Mouse (Mus musculus) embryonic facial prominence, embryonic 15.5 days (tissue): Measurements from ENCODE around the gene Dhrs7c. TPM values are rescaled to one million over a fixed set of nuclear protein-coding genes. Genes with fewer than 3 reads are reported as not detected.

ENCODE experiments used
- ATAC-seq: fragments of 200-750 bp; cut with Nextera tagmentation; 2 replicates; pipeline ENCODE4 v1.8.0; 2017; ENCODE audit warnings: low read depth, moderate TSS enrichment; ENCODE audit not compliant: insufficient number of reproducible peaks, low FRiP score, low TSS enrichment
- H3K27ac ChIP-seq: fragments of 300-500 bp; sonication (generic); replicated peaks from 2 replicates; pipeline ENCODE4 v1.5.1; 2015; ENCODE audit warnings: mild to moderate bottlenecking, inconsistent platforms
- H3K27me3 ChIP-seq: fragments of 300-500 bp; sonication (generic); 2 replicates; pipeline ENCODE4 v1.6.1; 2015; ENCODE audit warnings: inconsistent platforms
- H3K36me3 ChIP-seq: fragments of 300-500 bp; sonication (generic); 2 replicates; pipeline ENCODE4 v1.6.1; 2015; ENCODE audit warnings: mild to moderate bottlenecking, inconsistent platforms
- H3K4me1 ChIP-seq: fragments of 300-500 bp; sonication (generic); 2 replicates; pipeline ENCODE4 v1.6.1; 2015; ENCODE audit warnings: inconsistent platforms
- H3K4me2 ChIP-seq: fragments of 300-500 bp; sonication (generic); replicated peaks from 2 replicates; pipeline ENCODE4 v1.6.1; 2015; ENCODE audit warnings: mild to moderate bottlenecking, inconsistent platforms
- H3K4me3 ChIP-seq: fragments of 300-500 bp; sonication (generic); replicated peaks from 2 replicates; pipeline ENCODE4 v1.5.1; 2015; ENCODE audit warnings: mild to moderate bottlenecking, inconsistent platforms
- H3K9ac ChIP-seq: fragments of 300-500 bp; sonication (generic); 2 replicates; pipeline ENCODE4 v1.6.1; 2015; ENCODE audit warnings: inconsistent platforms
- H3K9me3 ChIP-seq: fragments of 300-500 bp; sonication (generic); replicated peaks from 2 replicates; pipeline ENCODE4 v1.6.1; 2016; ENCODE audit warnings: inconsistent platforms
- WGBS: fragments of 180-500 bp; shearing (Covaris S2); methylation state at CpG from one replicate; pipeline ENCODE4 v1.1.7; 2015; 5-methylcytosine and 5-hydroxymethylcytosine counted together
- polyA plus RNA-seq: library from polyadenylated mRNA; unstranded; fragments of >200 nt; fragmentation: Nextera tagmentation; extraction: Ambion mirVana; gene quantifications from 2 replicates; pipeline ENCODE4 v1.2.1, GENCODE M21; 2015

Gene Dhrs7c
- polyA plus RNA-seq = 8.5 and 9.2 TPM in 2 replicates

GRCm38 (mm10) chr11:67797931-67798330, at the start of gene Dhrs7c:
TSS of gene Dhrs7c (plus strand) at chr11:67798187.
- no peak for ATAC-seq
- 0 out of 2 replicates have a peak within 1 kb of the TSS, but pooled peaks have one; percentile 8 for H3K4me3 ChIP-seq
- H3K4me2 ChIP-seq = no peak within 1 kb of the TSS
- H3K9ac ChIP-seq = no peak within 1 kb of the TSS
- 58% methylated on average over 7 of the region's 7 CpGs for WGBS
- peaks cover 9% of the 10 kb centered on the region; the same call in 1 of the 2 replicates for H3K4me1 ChIP-seq
- no peaks in the 10 kb centered on the region for H3K9me3 ChIP-seq
- H3K27me3 ChIP-seq = no peaks in the 10 kb centered on the region
- no peak within 1 kb of the TSS for H3K27ac ChIP-seq
- H3K36me3 ChIP-seq = no peaks in the 10 kb centered on the region

DNA sequence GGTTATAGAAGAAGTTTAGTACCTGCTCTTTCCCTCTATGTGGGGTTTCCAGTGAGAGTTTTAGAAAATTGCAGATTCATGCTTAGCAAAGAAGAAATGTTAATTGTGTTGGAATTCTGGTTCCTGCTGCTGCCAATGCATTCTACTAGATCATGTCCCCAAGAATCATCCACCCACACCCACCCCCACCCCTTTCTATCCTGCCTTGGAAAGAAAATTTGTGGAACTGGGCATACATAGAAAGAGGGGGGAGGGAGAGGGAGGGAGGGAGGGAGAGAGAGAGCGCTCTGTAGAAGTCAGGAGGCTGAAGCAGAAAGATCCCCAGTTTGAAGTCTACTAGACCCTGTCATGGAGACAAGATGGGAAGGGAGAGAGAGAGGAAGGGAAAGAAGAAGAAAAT, 41.7 kb upstream of the Dhrs7c start:
- WGBS = 93% methylated on average over 1 of the region's 1 CpGs
- Histone ChIP-seq H3K27me3 (no peaks in the 10 kb centered on the region), H3K4me2 (no peak overlapping the region), H3K4me1 (no peaks in the 10 kb centered on the region), H3K9me3 (no peaks in the 10 kb centered on the region), H3K27ac (no peak overlapping the region), H3K36me3 (no peaks in the 10 kb centered on the region), H3K9ac (no peak overlapping the region), H3K4me3 (no peak overlapping the region)
- ATAC-seq = no peak

GRCm38 (mm10) chr11:67757373-67758167, 40.4 kb upstream of the Dhrs7c start:
- H3K36me3 ChIP-seq = no peaks in the 10 kb centered on the region
- no peak overlapping the region for H3K27ac ChIP-seq
- H3K4me2 ChIP-seq = no peak overlapping the region
- H3K9ac ChIP-seq = no peak overlapping the region
- H3K27me3 ChIP-seq = no peaks in the 10 kb centered on the region
- no peaks in the 10 kb centered on the region for H3K4me1 ChIP-seq
- 65% methylated on average over 15 of the region's 15 CpGs for WGBS
- H3K9me3 ChIP-seq = no peaks in the 10 kb centered on the region
- no peak for ATAC-seq
- no peak overlapping the region for H3K4me3 ChIP-seq

- Histone ChIP-seq H3K27ac (no peak within 1 kb of the TSS), H3K9ac (no peak within 1 kb of the TSS), H3K4me1 (no peaks in the 10 kb centered on the region), H3K4me2 (no peak within 1 kb of the TSS), H3K9me3 (no peaks in the 10 kb centered on the region), H3K4me3 (no peak within 1 kb of the TSS), H3K27me3 (no peaks in the 10 kb centered on the region), H3K36me3 (no peaks in the 10 kb centered on the region)
- no peak for ATAC-seq
- WGBS = 74% methylated on average over 14 of the region's 14 CpGs
Observed at GRCm38 (mm10) chr11:67771053-67771452, 26.9 kb upstream of the Dhrs7c start, which contains the start of gene Glp2r. TSS of gene Glp2r (minus strand) at chr11:67771153.

- H3K4me3 ChIP-seq = no peak overlapping the region
- 91% methylated on average over 2 of the region's 2 CpGs for WGBS
- ATAC-seq = no peak
- no peaks in the 10 kb centered on the region for H3K9me3 ChIP-seq
- H3K4me1 ChIP-seq = no peaks in the 10 kb centered on the region
- H3K9ac ChIP-seq = no peak overlapping the region
- no peaks in the 10 kb centered on the region for H3K27me3 ChIP-seq
- no peak overlapping the region for H3K4me2 ChIP-seq
- no peaks in the 10 kb centered on the region for H3K36me3 ChIP-seq
- no peak overlapping the region for H3K27ac ChIP-seq
Observed at GRCm38 (mm10) chr11:67771691-67772090, 26.3 kb upstream of the Dhrs7c start.

- Histone ChIP-seq H3K4me1 (no peaks in the 10 kb centered on the region), H3K27me3 (no peaks in the 10 kb centered on the region), H3K4me2 (no peak overlapping the region), H3K9me3 (no peaks in the 10 kb centered on the region), H3K9ac (no peak overlapping the region), H3K36me3 (no peaks in the 10 kb centered on the region), H3K27ac (no peak overlapping the region), H3K4me3 (no peak overlapping the region)
- 29% methylated on average over 8 of the region's 8 CpGs for WGBS
- ATAC-seq = no peak
Observed at GRCm38 (mm10) chr11:67772577-67772976, 25.4 kb upstream of the Dhrs7c start.

GRCm38 (mm10) chr11:67774379-67774778, 23.6 kb upstream of the Dhrs7c start, which contains the start of gene Gsg1l2:
TSS of gene Gsg1l2 (plus strand) at chr11:67774608.
- Histone ChIP-seq H3K27ac (no peak within 1 kb of the TSS), H3K27me3 (no peaks in the 10 kb centered on the region), H3K9me3 (no peaks in the 10 kb centered on the region), H3K36me3 (no peaks in the 10 kb centered on the region), H3K4me1 (no peaks in the 10 kb centered on the region), H3K4me3 (no peak within 1 kb of the TSS), H3K4me2 (no peak within 1 kb of the TSS), H3K9ac (no peak within 1 kb of the TSS)
- WGBS = 82% methylated on average over 12 of the region's 12 CpGs
- ATAC-seq = no peak

DNA sequence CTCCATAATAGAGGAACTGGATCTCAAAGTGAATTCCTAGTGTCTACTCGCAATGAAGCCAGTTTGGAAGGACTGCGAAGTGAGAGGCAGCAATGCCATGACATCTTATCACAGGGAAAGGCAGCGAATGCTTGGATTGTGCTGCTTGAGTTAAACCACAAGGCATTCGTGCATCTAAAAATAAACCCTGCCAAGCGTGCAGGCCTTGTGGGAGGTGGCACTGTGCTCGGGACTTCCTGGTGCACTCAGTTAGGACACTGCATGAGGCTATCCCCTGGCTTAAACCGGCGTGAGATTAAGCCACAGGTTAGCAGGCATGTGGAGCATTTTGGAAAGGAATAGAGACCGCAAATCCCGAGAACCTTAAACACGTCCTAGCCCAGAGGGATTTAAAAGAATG, 7.8 kb upstream of the Dhrs7c start:
- H3K4me3 ChIP-seq = no peak overlapping the region
- H3K9ac ChIP-seq = no peak overlapping the region
- no peaks in the 10 kb centered on the region for H3K36me3 ChIP-seq
- WGBS = 63% methylated on average over 11 of the region's 11 CpGs
- ATAC-seq = no peak
- no peaks in the 10 kb centered on the region for H3K9me3 ChIP-seq
- H3K4me1 ChIP-seq = no peaks in the 10 kb centered on the region
- H3K27me3 ChIP-seq = no peaks in the 10 kb centered on the region
- no peak overlapping the region for H3K27ac ChIP-seq
- H3K4me2 ChIP-seq = no peak overlapping the region

GRCm38 (mm10) chr11:67800130-67800723, 2.2 kb downstream of the Dhrs7c start:
- Histone ChIP-seq H3K9ac (no peak overlapping the region), H3K27me3 (no peaks in the 10 kb centered on the region), H3K4me3 (no peak overlapping the region), H3K27ac (no peak overlapping the region), H3K4me2 (no peak overlapping the region), H3K36me3 (no peaks in the 10 kb centered on the region), H3K9me3 (no peaks in the 10 kb centered on the region), H3K4me1 (peaks cover 9% of the 10 kb centered on the region; the same call in 1 of the 2 replicates)
- no peak for ATAC-seq

- no peak for ATAC-seq
- Histone ChIP-seq H3K27me3 (no peaks in the 10 kb centered on the region), H3K36me3 (no peaks in the 10 kb centered on the region), H3K9ac (no peak overlapping the region), H3K4me1 (peaks cover 9% of the 10 kb centered on the region; the same call in 1 of the 2 replicates), H3K27ac (no peak overlapping the region), H3K4me3 (no peak overlapping the region), H3K9me3 (no peaks in the 10 kb centered on the region), H3K4me2 (no peak overlapping the region)
- WGBS = 43% methylated on average over 8 of the region's 8 CpGs
Observed at GRCm38 (mm10) chr11:67801169-67801568, 3.2 kb downstream of the Dhrs7c start.

DNA sequence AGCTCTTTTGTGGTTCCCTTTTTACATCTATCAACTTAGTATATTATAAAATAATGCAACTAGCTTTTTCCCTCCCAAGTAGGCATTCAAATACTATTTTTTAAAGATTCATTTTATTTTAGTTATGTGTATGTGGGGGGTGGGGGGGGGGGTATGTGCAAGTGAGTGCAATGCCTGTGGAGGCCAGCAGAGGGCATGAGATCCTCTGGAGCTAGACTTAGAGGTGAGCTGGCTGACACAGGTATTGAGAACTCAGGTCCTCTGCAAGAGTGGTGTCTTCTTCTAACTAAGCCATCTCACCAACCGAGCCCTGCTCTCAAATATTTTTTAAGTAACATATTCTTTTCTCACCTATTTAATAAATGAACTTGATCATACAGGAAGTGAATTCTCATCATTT, 7.6 kb downstream of the Dhrs7c start:
- whole genome bisulfite sequencing = 93% methylated on average over 1 of the region's 1 CpGs
- no peak overlapping the region for H3K27ac ChIP-seq
- ATAC-seq = no peak
- no peaks in the 10 kb centered on the region for H3K36me3 ChIP-seq
- no peaks in the 10 kb centered on the region for H3K27me3 ChIP-seq
- no peak overlapping the region for H3K4me2 ChIP-seq
- H3K9ac ChIP-seq = no peak overlapping the region
- no peaks in the 10 kb centered on the region for H3K9me3 ChIP-seq
- peaks cover 4% of the 10 kb centered on the region; the same call in 1 of the 2 replicates for H3K4me1 ChIP-seq
- no peak overlapping the region for H3K4me3 ChIP-seq
